Mouse (Mus musculus) cerebellum, adult 2 months (tissue): ENCODE data around the gene Pard3b. TPM values are rescaled to one million over a fixed set of nuclear protein-coding genes. Genes with fewer than 3 reads are reported as not detected.

ENCODE experiments used
- DNase-seq, 2 experiments: peaks; one replicate each; pipeline ENCODE4 v3.0.0; 2021
- H3K27ac ChIP-seq: fragments of 200-500 bp; 2 replicates; pipeline ENCODE4 v1.5.1; 2012; ENCODE audit warnings: low read length, control low read depth, inconsistent platforms; ENCODE audit not compliant: insufficient read depth
- H3K27me3 ChIP-seq: fragments of 200-500 bp; 2 replicates; pipeline ENCODE4 v1.6.1; 2012; ENCODE audit warnings: inconsistent platforms, mild to moderate bottlenecking, low read length, moderate library complexity; ENCODE audit not compliant: control insufficient read depth, insufficient read depth
- H3K4me1 ChIP-seq: fragments of 200-500 bp; 2 replicates; pipeline ENCODE4 v1.6.1; 2011; ENCODE audit warnings: low read length; ENCODE audit not compliant: control insufficient read depth, insufficient read depth
- H3K4me3 ChIP-seq: fragments of 200-500 bp; replicated peaks from 2 replicates; pipeline ENCODE3; 2011; ENCODE audit warnings: mild to moderate bottlenecking, low read depth, low read length, control low read depth; ENCODE audit not compliant: insufficient read depth
- CTCF ChIP-seq: fragments of 200-500 bp; IDR thresholded peaks from 2 replicates; pipeline ENCODE4 v1.5.1; 2011; ENCODE audit warnings: low read depth, mild to moderate bottlenecking, control low read depth, low read length, moderate library complexity, borderline replicate concordance; ENCODE audit not compliant: insufficient read depth
- POLR2A ChIP-seq: fragments of 200-500 bp; IDR thresholded peaks from 2 replicates; pipeline ENCODE4 v1.6.1; 2011; ENCODE audit warnings: low read length, control low read depth, borderline replicate concordance; ENCODE audit not compliant: insufficient read depth
- WGBS: fragments of 180-500 bp; shearing (Covaris S2); methylation state at CpG from one replicate; pipeline ENCODE4 v1.1.7; 2018; 5-methylcytosine and 5-hydroxymethylcytosine counted together
- polyA plus RNA-seq: library from polyadenylated mRNA; depleted of rRNA; stranded (reverse); fragments of >200 nt; gene quantifications from 2 replicates; pipeline ENCODE4 v1.2.3, GENCODE M21; 2012

Gene Pard3b
- polyA plus RNA-seq, 1 experiment, result 1.3 TPM

- 93% methylated on average over 6 of the region's 6 CpGs for WGBS
Observed at GRCm38 (mm10) chr1:62691175-62691574, 1052.6 kb downstream of the Pard3b start.

More at GRCm38 (mm10) chr1:62691175-62691574, 1052.6 kb downstream of the Pard3b start:
- no peaks in the 10 kb centered on the region for H3K27me3 ChIP-seq
- TF ChIP-seq POLR2A, result no peak
- no peak for TF ChIP-seq CTCF
- no peak overlapping the region for H3K27ac ChIP-seq
- no peaks in the 10 kb centered on the region for H3K4me1 ChIP-seq
- no peak for DNase-seq
- no peak overlapping the region for H3K4me3 ChIP-seq
